Mouse (Mus musculus) mesoderm, embryonic 11.5 days (tissue): ENCODE results near the gene Rsbn1.

Source experiments
- DNase-seq: peaks from one replicate; pipeline ENCODE4 v3.0.0-alpha.2; 2012; ENCODE audit warnings: low read depth, low spot score

The Rsbn1 gene

GRCm38 (mm10) chr3:103914010-103914669 lies at the start of gene Rsbn1:
Gene Rsbn1 (plus strand): TSS chr3:103914120.
- DNase-seq: peak; percentile 99

GRCm38 (mm10) chr3:103864200-103864599 lies 49.7 kb upstream of the Rsbn1 start:
- DNase-seq: no peak

- DNase-seq: no peak
Observed at GRCm38 (mm10) chr3:103867424-103867971, 46.4 kb upstream of the Rsbn1 start.

GRCm38 (mm10) chr3:103868008-103868407 lies 45.9 kb upstream of the Rsbn1 start:
- no peak for DNase-seq

- DNase-seq: no peak
Observed at GRCm38 (mm10) chr3:103872663-103873098, 41.2 kb upstream of the Rsbn1 start.

GRCm38 (mm10) chr3:103874329-103874728 lies 39.6 kb upstream of the Rsbn1 start:
- no peak for DNase-seq

- no peak for DNase-seq
Observed at GRCm38 (mm10) chr3:103885946-103886345, 28.0 kb upstream of the Rsbn1 start.

GRCm38 (mm10) chr3:103887581-103887980 lies 26.3 kb upstream of the Rsbn1 start:
- peak; percentile 50 for DNase-seq

- no peak for DNase-seq
Observed at GRCm38 (mm10) chr3:103893374-103893773, 20.5 kb upstream of the Rsbn1 start.

- DNase-seq: no peak
Observed at GRCm38 (mm10) chr3:103904705-103905104, 9.2 kb upstream of the Rsbn1 start.

GRCm38 (mm10) chr3:103907335-103908030 lies 6.4 kb upstream of the Rsbn1 start:
- DNase-seq: no peak

GRCm38 (mm10) chr3:103908781-103909180 lies 5.1 kb upstream of the Rsbn1 start:
- DNase-seq: no peak

- no peak for DNase-seq
Observed at GRCm38 (mm10) chr3:103913451-103913961, 414 bp upstream of the Rsbn1 start.

GRCm38 (mm10) chr3:103914732-103915508 lies 1.0 kb downstream of the Rsbn1 start:
- DNase-seq: peak; percentile 48

GRCm38 (mm10) chr3:103915509-103915896 lies 1.6 kb downstream of the Rsbn1 start:
- DNase-seq: no peak

- no peak for DNase-seq
Observed at GRCm38 (mm10) chr3:103916205-103916838, 2.4 kb downstream of the Rsbn1 start.

- no peak for DNase-seq
Observed at GRCm38 (mm10) chr3:103916839-103917237, 2.9 kb downstream of the Rsbn1 start.

GRCm38 (mm10) chr3:103920094-103920493 lies 6.2 kb downstream of the Rsbn1 start:
- no peak for DNase-seq

GRCm38 (mm10) chr3:103925302-103925701 lies 11.4 kb downstream of the Rsbn1 start:
- DNase-seq: no peak

GRCm38 (mm10) chr3:103927511-103927910 lies 13.6 kb downstream of the Rsbn1 start:
- DNase-seq: no peak

- no peak for DNase-seq
Observed at GRCm38 (mm10) chr3:103944794-103945562, 31.1 kb downstream of the Rsbn1 start.
